Mouse (Mus musculus) mouse embryonic stem cell (cell line): ENCODE results near the gene Map4k4.

ENCODE experiments used
- in situ Hi-C, 2 experiments: fragments of 300-500 bp; cut with MboI; formaldehyde crosslinking; loops; 1 replicate in 1 of 2; 3 replicates in 1 of 2; pipeline ENCODE4 v1.14.3; 2019 to 2020; ENCODE audit warnings: low sequenced_read_pairs in 2 of 2, low pct_unique_long_range_greater_than_20kb in 1 of 2, mixed read lengths in 1 of 2; ENCODE audit not compliant: unreplicated experiment in 1 of 2

Gene Map4k4

DNA sequence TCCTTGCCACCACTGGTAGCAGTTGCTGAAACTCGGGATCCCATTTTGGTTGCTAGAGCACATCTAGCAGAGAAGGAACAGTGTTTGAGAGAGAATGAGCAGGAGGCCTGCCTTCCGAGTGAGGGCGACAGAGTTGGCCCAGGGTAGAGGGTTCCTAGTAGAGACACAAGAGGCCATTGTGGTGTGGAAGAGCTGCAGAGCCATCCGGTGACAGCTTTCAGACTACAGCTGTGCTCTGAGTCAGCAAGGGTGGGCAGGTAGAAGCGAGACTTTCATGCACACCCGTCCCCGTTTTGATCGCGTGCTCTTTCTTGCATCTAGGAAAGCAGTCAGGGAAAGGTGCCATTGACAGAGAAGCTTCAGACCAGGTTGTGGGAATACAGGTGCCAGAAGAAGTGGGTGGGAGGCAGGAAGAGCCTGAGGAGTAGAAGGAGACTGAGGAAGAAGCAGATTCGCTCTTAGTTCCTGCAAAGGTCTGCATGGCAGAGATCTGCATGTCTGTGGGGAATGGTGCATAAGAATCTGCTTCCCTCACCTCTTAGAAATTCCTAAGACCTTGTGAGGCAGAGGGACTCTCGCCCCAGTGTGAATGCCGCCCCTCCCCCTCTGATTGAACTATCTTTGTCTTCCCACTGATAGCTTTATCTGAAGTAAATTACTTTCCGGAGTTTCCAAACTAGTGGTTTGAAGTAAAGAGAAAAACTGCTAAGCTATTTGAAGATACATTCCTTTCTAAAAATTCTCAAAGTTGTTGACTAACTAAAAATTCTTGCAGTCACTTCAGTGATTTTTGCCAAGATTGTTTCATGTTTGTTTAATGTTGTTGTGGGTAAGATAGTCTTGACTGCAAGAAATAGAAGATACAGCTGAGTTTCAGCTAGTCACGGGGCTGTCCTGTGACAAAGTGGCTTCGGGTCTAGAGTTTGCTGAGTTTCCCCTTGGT is 23.0 kb downstream of the Map4k4 start:
- in situ Hi-C loops = no loop called here

GRCm38 (mm10) chr1:39931055-39931454 is 30.3 kb downstream of the Map4k4 start:
- in situ Hi-C loops = no loop called here

DNA sequence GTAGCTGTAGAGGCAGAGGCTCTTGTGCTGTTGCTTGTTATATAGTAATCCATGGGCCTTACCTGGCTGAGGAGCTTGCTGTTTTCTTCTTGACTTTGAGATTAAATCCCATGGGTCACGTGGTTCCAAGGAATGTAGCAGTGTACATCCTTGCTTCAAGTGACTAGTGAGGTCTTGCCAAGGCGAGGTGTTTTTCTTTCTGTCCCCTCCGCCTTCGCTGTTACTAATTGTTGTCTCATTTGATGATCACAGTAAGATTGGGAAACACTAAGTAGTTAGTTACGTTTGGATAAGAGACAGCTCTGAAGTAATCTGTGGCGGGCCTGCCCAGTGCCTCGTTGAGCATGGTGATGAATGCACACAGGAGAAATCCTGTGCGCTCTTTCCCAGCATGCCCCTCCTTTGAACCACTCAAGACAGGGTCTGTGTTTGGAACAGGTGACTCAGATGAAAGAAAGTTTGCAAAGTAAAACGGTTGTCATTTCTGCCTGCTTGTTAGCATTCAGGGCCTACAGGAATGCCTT is 31.6 kb downstream of the Map4k4 start:
- in situ Hi-C loops = no loop called here

- in situ Hi-C loops = no loop called here
These were observed 32.2 kb downstream of the Map4k4 start for GRCm38 (mm10) chr1:39932922-39933321.

DNA sequence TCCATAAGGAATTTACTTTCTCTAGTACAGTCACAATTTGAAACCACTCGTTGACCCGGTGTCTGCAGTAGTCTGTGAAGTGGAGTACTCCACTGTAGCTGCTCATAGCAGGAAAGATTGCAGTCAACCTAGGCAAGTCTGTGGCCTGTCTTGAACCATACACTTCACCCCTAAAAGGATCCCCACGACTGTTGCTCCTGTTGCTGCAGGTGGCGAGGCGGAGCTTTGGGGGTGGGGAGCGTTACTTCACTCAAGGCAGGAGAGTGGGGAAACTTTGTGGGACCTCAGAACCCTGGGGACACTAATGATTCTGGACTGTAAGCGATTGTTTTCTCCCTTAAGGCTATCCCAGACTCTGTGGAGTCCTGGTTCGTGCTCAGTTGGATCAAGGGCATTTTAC is 34.2 kb downstream of the Map4k4 start:
- in situ Hi-C loops = no loop called here

DNA sequence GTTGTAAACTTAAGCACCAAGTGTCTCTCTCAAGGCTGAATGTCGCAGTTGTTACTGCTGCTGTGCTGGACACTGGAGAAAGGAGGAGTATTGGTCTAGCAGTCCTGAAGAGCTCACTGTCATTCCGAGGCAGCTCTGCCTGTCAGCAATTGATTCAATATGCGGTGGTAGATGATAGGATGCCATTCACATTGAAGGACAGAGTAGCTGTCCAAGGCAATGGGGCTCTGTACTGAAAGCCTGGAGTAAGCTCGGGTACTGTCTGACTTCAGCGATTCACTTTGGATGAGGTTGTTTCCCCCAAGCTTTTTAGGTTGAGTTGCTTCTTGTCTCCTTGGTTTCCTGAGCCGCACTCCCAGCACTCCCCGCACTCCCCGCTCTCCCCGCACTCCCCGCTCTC is 34.9 kb downstream of the Map4k4 start:
- in situ Hi-C loops = no loop called here

DNA sequence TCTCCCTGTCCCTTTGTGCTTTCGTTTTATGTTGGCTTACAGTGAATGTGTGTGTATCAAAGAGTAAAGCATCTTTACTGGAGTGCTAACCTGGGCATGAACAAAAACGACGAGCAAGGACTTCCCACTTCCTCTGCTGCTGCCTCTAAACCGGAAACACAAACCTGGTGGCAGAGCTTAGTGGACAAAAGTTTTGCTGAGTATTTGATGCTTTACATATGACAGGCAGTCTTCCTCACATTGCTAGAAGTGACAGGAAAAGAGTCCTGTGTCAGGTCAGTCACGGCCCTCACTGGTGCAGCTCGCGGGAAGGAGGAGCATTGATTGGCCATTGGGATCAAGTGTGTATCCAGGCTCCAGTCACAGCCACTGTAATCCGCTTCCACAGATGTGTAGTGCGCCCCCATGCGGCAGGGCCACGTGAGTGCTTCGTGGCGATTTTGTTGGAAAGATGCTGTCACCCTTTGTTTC is 35.7 kb downstream of the Map4k4 start:
- in situ Hi-C loops = no loop called here

DNA sequence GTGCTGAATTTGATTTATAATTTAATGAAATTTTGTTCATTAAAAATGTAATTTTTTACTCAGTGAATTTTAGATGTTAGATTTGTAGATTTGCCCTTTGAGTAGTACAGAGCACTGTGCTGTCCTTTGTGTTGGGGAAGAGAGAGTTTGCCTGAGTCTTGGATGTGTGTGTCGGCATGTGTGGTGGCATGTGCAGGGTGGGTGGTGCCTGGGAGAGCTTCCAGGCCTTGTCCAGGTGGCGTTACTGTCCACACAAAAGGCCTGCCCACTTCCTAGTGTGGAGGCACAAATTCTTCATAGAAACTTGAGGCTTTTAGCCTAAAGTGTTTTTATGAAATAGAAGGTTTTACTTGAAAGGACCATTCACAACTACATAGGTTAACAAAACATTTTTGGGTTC is 36.2 kb downstream of the Map4k4 start:
- in situ Hi-C loops = no loop called here

DNA sequence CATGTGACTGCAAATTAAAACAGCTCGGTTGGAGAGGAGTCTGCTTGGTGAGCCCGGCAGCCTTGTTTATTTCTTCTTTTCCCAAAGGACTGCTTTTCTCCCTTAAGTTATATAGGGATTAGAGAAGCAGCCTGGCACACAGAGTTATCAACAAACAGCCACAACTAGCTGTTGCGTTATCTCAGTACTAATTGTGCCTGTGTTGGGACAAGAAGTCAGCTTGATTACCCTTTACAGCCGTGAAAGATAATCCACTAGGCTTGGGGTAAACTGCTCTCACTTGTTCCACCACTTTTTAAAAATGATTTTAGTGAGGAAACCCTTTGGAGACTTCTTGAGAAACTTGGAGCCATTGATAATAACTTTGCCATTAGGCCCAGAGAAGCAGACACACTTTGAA is 36.9 kb downstream of the Map4k4 start:
- in situ Hi-C loops = no loop called here

DNA sequence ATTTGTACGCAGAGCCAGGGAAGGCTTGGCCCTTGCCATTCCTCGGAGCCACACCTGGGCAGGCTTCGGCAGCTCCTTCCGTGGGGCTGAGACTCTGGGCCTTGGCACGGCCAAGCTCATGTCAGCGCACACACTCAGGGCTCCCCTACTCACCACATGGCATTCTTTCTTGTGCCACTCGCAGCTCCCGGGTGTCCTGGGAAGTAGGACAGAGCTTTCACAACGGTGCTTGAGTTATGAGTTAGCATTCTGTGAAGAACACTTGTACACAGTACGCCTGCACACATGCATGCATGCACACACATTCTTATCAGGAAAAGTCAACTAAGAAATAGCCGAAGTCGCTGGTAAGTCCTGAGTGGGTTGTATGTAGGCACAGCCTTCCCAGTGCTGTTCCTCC is 38.7 kb downstream of the Map4k4 start:
- in situ Hi-C loops = no loop called here

GRCm38 (mm10) chr1:39940342-39940741 is 39.6 kb downstream of the Map4k4 start:
- in situ Hi-C loops = no loop called here

DNA sequence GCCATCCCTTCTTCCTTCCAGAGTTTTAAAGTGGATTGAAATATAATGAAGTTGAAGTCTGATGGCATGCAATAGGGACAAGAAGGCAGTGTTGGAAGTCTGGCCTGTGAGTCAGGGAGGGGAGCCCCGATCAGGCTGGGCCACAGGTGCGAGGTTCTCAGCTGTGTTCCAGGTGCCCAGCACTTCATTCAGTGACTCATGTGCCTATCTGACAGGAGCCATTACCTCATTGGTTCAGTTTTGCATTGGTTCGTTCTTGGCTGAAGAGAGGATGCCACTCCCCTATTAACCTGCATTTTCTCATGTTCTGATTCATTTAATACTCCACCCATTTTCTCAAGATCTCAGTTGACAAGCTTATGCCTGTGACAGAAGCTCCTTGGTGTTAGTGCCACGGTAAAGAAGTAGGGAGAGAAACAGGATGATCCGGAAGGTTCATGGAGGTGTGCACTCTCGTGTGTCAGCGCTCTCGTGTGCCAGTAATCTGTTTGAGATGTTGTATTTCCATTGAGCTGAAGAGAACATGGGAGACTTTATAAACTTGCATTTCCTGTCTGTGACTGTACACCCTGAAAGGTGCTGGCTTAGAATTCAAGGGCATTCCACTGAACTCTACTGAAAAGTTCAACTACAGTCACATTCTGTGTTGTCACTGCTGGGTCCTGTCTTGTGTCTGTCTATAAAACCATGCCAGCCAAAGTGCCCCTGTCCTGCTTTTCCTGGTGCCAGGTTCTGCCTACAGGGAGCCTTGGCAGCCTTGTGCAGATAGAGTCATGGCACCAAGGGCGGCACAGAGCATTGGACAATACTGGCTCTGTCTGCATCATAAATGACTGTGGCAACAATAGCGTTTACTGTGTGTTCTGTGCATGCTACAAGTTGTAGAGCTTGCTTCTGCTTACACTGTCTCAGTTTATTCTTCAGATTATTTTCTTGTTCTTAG is 40.8 kb downstream of the Map4k4 start:
- in situ Hi-C loops = no loop called here

GRCm38 (mm10) chr1:39942935-39943334 is 42.2 kb downstream of the Map4k4 start:
- in situ Hi-C loops = no loop called here

DNA sequence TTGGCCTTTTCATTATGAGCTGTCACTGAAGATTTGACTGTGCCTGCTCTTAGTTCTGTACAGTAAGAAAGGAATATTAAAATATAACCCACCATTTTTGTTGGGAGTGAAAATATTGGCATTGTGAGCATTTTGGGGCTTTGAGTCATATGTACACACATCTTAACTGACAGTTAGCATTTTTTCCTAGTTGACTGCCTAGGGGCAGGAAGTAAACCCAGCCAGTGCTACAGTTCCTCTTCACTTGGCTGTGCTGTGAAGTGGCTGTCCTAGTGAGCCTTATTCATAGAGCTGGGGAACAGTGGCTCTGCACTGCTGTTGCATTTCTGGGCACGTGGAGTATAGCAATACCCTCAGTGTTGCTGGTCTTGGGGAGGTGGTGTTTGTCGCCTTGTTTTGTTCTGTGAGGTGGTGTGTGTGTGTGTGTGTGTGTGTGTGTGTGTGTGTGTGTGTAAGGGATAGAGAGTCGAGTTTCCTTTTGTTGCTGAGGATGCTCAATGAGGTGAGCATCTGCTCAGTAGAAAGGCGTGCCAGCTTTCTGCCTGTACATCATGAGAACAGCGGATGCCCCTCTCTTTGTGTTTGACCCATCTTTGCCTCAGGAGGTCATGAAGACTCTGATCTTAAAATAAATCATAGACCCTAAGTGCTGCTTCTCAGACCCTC is 43.7 kb downstream of the Map4k4 start:
- in situ Hi-C loops = no loop called here

GRCm38 (mm10) chr1:39944972-39945323 is 44.2 kb downstream of the Map4k4 start:
- in situ Hi-C loops = no loop called here

- in situ Hi-C loops = no loop called here
These were observed 45.7 kb downstream of the Map4k4 start for GRCm38 (mm10) chr1:39946391-39946790.

DNA sequence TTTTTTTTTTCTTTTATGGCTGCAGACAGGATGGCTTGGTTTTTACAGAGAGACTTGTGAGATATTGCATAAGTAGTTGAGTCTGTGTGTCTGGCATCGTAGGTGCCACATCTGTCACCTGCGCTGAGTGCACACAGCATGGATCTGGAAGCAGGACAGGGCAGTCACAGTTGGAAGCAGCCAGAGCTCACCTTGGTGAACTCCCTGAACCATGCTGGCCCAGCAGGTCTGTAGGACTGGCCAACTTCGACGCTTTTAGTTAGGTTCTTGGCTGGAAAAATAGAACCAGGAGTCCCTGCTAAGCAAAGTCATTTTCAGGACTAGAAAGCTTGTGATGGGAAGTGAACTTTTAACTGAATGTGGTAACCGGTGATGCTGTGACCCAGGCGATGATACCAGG is 46.5 kb downstream of the Map4k4 start:
- in situ Hi-C loops = no loop called here

DNA sequence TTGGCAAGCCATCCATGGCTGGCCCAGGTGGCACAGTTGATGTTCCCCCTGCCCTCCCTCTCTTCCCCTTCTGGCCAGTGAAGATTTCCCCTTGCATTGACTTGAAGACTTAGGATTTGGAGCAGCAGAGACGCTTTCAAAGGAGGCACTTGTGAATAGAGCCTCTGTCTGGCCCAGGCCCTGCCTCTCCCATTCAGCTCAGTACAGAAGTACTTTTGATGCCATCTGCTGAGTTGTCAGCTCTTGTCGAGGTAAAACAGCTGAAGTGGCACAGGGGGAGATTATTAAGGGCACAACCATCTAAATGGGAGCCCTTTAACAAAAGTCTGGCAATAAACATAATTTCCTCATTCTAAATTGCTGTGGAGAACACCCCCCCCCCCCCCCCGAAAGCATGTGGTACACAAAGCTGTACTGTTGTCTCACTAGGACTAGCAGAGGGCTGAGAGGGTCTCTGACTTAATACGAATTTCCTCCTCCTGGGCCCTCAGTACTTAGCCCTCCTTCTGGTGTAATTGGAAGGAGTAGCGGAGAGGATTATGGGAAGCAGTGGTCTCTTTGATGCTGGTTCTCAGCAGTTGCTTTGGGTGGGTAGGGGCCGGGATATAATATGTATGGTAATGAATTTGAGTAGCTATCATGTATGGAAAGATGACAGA is 47.1 kb downstream of the Map4k4 start:
- in situ Hi-C loops = no loop called here
